Mouse (Mus musculus) macrophage (primary cell): ENCODE data around the gene Mef2d. TPM values are rescaled to one million over a fixed set of nuclear protein-coding genes. Genes with fewer than 3 reads are reported as not detected.

Source experiments
- H3K27ac ChIP-seq: fragments of 350-480 bp; formaldehyde crosslinking; 2 replicates; pipeline ENCODE4 v1.9.0; 2021
- H3K36me3 ChIP-seq: fragments of 350-480 bp; formaldehyde crosslinking; 2 replicates; pipeline ENCODE4 v1.9.0; 2021; ENCODE audit errors: inconsistent target
- H3K4me3 ChIP-seq: fragments of 350-480 bp; formaldehyde crosslinking; 2 replicates; pipeline ENCODE4 v1.9.0; 2021; ENCODE audit errors: inconsistent target
- H3K79me2 ChIP-seq: fragments of 350-480 bp; formaldehyde crosslinking; 2 replicates; pipeline ENCODE4 v1.9.0; 2021; ENCODE audit errors: inconsistent target
- WGBS: methylation state at CpG from one replicate; pipeline ENCODE4 v1.1.7; 2026; ENCODE audit warnings: inconsistent platforms; ENCODE audit not compliant: missing documents; 5-methylcytosine and 5-hydroxymethylcytosine counted together
- polyA plus RNA-seq: library from polyadenylated mRNA; stranded (reverse); fragments of 250-400 nt; gene quantifications from 3 replicates; pipeline ENCODE4 v1.2.4, GENCODE M21; 2018; ENCODE audit warnings: inconsistent platforms

The Mef2d gene
- polyA plus RNA-seq, 1 experiment from 2014 or later: 68.1 TPM

GRCm38 (mm10) chr3:88210121-88210520 is 67.9 kb downstream of the Mef2d start:
- WGBS: 38% methylated on average over 2 of the region's 2 CpGs
- H3K27ac ChIP-seq: no peak overlapping the region
- H3K4me3 ChIP-seq: no peak overlapping the region
- no peaks in the 10 kb centered on the region for H3K36me3 ChIP-seq
- no peaks in the 10 kb centered on the region for H3K79me2 ChIP-seq

- H3K79me2 ChIP-seq: no peaks in the 10 kb centered on the region
- WGBS: 51% methylated on average over 2 of the region's 2 CpGs
- no peak overlapping the region for H3K4me3 ChIP-seq
- H3K27ac ChIP-seq: no peak overlapping the region
- H3K36me3 ChIP-seq: no peaks in the 10 kb centered on the region
These were observed 68.7 kb downstream of the Mef2d start for GRCm38 (mm10) chr3:88210918-88211317.

- H3K36me3 ChIP-seq: no peaks in the 10 kb centered on the region
- WGBS: 13% methylated on average over 1 of the region's 1 CpGs
These were observed 70.2 kb downstream of the Mef2d start for GRCm38 (mm10) chr3:88212356-88212755.

DNA sequence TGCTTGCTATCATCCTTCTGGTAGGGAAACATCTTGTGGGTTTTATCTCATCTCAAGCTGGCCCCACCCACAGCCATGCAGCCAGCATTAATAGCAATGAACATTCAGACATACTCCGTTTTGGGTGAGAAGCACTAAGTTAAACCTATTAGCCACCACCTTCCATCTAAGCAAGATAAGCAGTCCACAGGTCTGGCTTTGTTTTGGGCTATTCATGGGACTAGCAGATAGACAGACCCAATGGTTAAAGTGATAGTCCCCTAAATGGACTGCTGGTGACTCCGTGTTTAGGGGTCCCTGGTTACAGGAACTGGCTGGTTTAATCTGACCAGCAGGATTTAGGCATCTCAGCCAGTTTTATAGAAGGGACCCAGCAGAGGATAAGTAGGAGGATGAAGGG is 70.8 kb downstream of the Mef2d start:
- no peak overlapping the region for H3K27ac ChIP-seq
- no peaks in the 10 kb centered on the region for H3K36me3 ChIP-seq
- H3K4me3 ChIP-seq: no peak overlapping the region
- no peaks in the 10 kb centered on the region for H3K79me2 ChIP-seq
- 17% methylated on average over 2 of the region's 2 CpGs for WGBS

More at GRCm38 (mm10) chr3:88212356-88212755, 70.2 kb downstream of the Mef2d start:
- H3K27ac ChIP-seq: no peak overlapping the region
- no peak overlapping the region for H3K4me3 ChIP-seq
- H3K79me2 ChIP-seq: no peaks in the 10 kb centered on the region

GRCm38 (mm10) chr3:88214197-88214938 is 72.2 kb downstream of the Mef2d start:
- H3K4me3 ChIP-seq: no peak overlapping the region
- WGBS: 6% methylated on average over 42 of the region's 42 CpGs
- no peaks in the 10 kb centered on the region for H3K36me3 ChIP-seq
- H3K27ac ChIP-seq: no peak overlapping the region
- no peaks in the 10 kb centered on the region for H3K79me2 ChIP-seq

DNA sequence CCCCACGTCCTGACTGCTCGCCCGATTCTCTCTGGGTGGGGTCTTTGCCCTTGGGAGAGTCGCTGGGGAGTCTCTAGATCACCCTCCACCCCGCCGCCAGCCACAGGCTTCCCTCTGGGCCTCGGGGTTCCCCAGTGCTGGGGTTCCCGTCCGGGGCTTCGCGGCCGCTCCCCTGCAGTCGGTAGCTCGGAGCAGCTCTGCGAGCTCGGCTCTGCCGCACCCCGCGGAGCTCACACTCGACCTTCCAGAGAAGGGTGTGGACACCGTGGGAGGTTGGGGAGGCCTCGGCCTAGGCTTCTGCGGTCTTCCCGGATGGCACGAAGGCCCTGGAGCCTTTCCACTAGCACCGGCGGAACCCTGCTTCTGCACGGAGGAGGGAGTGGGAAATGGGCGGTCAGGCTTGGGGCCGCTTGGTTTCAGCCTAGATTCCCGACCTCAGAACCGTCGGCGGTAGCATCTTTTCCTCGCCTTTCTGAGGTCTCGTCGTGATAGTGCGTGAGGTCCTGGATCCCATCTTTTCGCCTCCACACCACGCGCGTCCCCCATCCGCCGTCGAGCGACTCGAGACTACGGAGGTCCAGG is 72.9 kb downstream of the Mef2d start:
- peak overlapping the region; percentile 9; the same call in 1 of the 2 replicates for H3K4me3 ChIP-seq
- WGBS: 1% methylated on average over 48 of the region's 48 CpGs

DNA sequence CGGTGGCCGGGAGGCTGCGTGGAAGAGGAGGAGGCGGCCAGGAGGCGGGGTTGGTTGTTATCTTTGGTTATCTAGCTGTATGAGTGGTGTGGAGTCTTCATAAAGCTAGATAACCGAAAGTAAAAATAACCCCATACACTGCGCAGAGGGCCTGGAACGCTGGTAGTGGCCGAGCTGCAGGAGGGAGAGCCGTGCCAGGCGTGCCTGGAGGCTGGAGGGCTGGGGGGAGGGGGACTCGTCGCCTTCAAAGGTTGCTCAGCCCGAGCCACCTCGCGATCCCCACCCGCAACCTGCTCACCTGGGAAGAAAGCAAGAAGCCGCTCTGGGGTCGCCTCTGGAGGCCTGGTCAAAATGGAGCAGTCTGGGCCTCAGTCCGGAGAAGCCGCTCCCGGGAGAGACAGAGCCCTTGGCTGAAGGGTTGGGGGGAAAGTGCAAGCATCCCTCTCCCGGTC is 73.4 kb downstream of the Mef2d start:
- H3K36me3 ChIP-seq: no peaks in the 10 kb centered on the region
- H3K4me3 ChIP-seq: peak overlapping the region; percentile 9; the same call in 1 of the 2 replicates
- no peak overlapping the region for H3K27ac ChIP-seq
- no peaks in the 10 kb centered on the region for H3K79me2 ChIP-seq
- 2% methylated on average over 22 of the region's 23 CpGs for WGBS

More for the DNA sequence above, 72.9 kb downstream of the Mef2d start:
- Histone ChIP-seq H3K79me2 (no peaks in the 10 kb centered on the region), H3K36me3 (no peaks in the 10 kb centered on the region), H3K27ac (no peak overlapping the region)

DNA sequence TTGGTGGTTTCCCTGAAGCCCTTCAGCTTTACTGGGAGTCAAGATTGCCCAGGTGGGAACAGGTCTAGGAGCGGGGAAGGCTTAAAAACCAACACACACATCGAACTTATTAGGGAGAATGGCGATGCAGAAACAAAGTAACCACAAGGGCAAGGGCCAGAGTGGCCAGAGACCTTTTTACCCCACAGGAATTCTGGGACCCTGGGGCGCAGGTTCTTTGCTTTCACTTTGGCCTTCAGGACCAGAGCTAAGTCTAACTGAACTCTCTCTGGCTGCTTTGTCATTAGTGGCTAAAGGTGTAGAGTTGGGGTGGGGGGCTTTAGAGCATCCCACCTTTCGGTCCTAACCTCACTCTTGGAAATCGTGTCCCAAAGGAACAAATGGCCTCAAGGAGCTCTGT is 73.9 kb downstream of the Mef2d start:
- Histone ChIP-seq H3K4me3 (no peak overlapping the region), H3K27ac (no peak overlapping the region), H3K36me3 (no peaks in the 10 kb centered on the region), H3K79me2 (no peaks in the 10 kb centered on the region)
- 12% methylated on average over 6 of the region's 6 CpGs for WGBS

DNA sequence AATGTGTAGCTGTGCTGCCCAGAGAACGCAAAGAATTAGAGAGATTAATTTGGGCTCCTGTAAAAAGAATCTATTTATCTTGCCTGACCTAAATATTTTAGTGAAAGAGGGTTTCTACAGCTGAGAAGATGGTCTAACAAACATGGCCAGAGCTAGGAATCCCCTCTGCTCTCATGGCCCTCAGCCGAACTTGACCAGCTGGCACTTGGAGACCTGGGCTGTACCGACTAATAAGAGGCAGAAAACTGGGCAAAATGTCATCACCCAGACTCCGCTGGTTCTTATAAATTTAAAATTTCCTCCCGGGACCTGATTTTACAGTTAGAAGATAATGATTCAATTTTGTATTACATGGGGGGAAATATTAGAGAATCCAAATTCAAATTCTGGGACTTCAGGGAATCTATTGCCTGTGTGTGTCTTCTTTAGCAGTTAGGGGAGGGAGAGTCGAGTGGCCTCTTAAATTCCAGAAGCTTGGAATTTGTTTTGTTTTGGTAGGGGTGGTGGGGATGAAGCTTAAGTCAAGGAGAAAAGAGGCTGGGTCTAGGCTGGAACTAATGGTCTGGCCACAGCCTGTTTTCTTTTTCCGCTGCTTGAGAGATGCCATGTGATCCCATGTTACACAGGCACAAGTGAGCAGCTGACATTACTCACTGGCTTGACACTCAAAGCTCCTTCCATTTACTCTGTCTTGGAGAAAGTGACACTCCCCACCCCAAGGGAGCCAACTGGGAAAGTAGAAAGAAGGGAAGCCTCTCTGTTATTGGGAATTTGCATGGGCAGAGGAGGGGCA is 74.6 kb downstream of the Mef2d start:
- H3K27ac ChIP-seq: no peak overlapping the region
- H3K4me3 ChIP-seq: no peak overlapping the region
- WGBS: 34% methylated on average over 7 of the region's 7 CpGs
- H3K36me3 ChIP-seq: no peaks in the 10 kb centered on the region
- no peaks in the 10 kb centered on the region for H3K79me2 ChIP-seq

- WGBS: 80% methylated on average over 1 of the region's 2 CpGs
- H3K4me3 ChIP-seq: no peak overlapping the region
- no peak overlapping the region for H3K27ac ChIP-seq
- no peaks in the 10 kb centered on the region for H3K36me3 ChIP-seq
- H3K79me2 ChIP-seq: no peaks in the 10 kb centered on the region
These were observed 75.5 kb downstream of the Mef2d start for GRCm38 (mm10) chr3:88217679-88218078.

GRCm38 (mm10) chr3:88219940-88220339 is 77.8 kb downstream of the Mef2d start:
- no peak overlapping the region for H3K4me3 ChIP-seq

GRCm38 (mm10) chr3:88220842-88221241 is 78.7 kb downstream of the Mef2d start:
- Histone ChIP-seq H3K79me2 (no peaks in the 10 kb centered on the region), H3K4me3 (no peak overlapping the region), H3K36me3 (no peaks in the 10 kb centered on the region), H3K27ac (no peak overlapping the region)
- 2% methylated on average over 6 of the region's 6 CpGs for WGBS

More at GRCm38 (mm10) chr3:88219940-88220339, 77.8 kb downstream of the Mef2d start:
- Histone ChIP-seq H3K79me2 (no peaks in the 10 kb centered on the region), H3K27ac (no peak overlapping the region), H3K36me3 (no peaks in the 10 kb centered on the region)
- 24% methylated on average over 9 of the region's 9 CpGs for WGBS
